Mouse (Mus musculus): Measurements from ENCODE around the gene Gm10644.
A peak's percentile ranks its signal among the peaks of the same experiment; 100 is the strongest.

The Gm10644 gene

DNA sequence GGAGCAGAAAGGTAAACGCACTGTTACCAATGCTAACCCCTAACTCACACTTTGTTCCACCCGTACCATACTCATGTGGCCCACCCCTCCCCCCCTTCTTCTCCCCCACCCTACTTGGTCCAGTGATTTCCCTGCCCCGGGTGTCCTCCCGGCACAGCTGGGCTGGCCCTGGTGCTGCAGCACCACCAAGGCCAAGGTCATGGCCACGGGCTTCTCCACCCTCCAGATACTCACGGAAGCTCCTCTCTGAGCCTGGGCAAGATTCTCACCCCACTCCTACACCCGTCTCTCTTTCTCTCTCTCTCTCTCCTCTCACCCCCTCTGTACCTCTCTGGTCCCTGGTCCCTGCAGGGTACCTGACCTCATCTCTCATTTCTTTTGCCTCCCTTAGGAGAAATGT lies 28.7 kb downstream of the Gm10644 start:
- no peak for DNase-seq

DNA sequence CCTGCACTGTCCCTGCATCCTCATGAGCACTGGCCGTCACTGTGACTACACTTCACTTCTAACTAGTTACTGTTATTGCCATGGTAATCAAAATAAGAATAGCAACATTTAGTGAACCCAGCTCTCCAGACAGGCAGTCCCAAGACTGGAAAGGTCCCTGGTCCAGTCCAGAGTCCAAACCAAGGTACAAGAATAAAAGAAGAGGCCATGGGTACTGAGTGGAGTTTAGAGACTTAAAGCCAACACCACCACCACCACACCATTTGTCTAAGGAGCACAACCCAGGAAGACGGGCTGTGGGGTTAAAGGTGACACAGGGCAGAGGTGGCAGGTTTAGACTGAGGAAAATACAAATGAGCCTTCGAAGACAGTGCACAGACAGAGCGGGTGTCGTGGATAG lies 30.4 kb downstream of the Gm10644 start:
- DNase-seq = no peak

DNA sequence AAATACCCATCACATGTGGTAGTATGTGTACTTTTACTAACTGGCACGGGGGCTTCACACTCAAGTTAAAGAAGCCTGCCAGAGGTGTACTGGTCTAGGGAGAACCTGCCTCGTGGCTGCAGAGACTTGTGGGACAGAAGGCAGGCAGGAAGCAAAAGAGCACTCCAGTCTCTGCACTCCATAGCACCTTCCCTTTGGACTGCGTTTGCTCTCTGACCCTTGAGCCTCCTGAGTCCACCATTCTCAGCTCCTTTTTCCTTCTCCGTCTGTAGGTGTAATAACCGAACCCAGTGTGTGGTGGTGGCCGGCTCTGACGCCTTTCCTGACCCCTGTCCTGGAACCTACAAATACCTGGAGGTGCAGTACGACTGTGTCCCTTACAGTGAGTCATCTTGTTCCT lies 32.3 kb downstream of the Gm10644 start:
- DNase-seq = no peak

DNA sequence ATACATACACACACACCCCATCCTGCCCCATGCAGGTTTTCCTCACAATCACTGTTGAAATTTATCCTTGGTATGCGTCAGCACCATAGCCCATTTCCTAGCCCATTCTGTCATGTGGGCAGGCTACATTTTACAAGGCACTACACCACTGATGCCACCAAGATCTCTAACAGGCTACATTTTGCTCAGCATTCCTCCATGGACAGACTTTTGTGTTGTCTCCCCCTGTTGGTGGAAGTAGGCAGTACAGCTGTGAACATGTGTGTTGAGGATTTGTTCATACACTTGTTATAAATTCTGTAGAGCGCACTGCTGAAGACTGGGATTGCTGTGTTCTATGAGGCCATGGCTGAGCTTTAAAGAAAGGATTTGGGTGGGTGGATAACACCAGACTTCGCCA lies 33.4 kb downstream of the Gm10644 start:
- DNase-seq = peak; percentile 81

DNA sequence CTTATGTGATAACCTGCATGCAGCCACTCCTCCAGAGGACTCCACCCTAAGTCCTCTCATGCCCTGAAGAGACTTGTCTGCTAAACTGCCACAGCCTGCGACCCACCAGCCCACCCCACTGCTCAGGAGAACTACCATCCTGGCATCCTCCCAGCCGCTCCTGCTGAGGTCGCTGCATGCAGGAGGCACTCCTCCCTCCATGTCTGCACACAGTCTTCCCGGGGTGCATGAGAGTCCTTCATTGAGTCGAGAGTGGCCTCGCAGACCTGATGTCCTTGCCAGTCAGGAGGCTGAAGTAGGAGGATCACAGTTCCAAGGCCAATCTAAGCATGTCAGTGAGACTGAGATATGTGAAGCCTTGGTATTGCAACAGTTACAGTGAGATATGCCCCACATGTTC lies 37.4 kb downstream of the Gm10644 start:
- DNase-seq = no peak

DNA sequence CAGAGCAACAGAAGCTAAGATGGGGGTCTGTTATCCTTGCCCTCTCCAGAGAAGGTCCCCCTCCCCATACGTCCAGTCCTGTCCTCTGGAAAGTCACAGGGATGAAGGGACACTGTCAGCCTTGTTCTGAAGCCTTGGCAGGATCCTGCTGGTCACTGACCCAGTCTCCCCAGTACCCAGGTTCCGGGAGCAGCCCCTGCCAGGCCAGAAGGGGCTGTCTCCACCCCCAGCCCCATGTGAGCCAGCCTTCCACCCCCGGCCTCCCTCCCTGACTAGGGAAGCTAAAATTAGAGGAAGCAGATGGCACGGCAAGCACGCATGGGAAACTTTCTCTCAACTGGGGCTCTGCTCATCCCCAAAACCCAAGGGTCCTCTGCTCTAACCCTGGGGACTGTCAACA lies 39.0 kb downstream of the Gm10644 start:
- DNase-seq = no peak

DNA sequence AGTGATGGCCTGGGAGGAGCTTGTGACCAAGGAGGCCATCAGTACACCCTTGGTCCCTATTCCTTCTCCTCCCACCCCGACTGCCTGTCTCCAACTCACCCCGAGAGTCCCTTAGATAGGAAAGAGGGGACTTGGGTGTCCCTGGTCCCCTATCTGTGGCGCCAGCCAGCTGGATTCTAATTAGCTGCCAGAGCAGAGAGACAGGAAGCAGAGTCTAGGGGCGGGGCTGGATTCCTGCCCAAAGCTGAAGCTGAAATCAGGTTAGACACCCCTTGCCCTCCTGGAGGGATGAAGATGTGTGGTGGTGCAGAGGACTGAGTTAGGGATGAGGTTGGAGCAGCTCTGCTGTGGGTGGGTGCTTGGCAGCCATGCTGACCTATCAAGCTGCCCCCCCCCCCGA lies 40.1 kb downstream of the Gm10644 start:
- no peak for DNase-seq

DNA sequence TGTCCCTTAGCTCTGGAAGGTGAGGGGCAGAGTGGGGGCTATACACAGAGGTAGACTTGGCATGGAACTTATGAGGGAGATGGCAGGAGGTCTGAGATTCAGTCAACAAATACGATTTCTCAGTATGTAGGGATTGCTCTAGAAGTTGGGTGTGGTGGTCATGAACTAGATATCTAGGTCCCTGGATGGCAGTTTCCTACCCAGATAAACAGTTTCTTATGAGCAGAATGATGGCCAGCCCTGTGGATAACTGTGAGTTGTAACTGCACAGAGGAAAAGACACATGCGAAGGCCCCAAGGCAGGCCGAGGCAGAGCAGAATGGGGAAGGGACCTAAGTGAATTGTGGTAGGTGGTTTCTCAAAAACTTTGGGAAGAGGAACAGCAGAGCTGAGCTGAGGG lies 40.8 kb downstream of the Gm10644 start:
- no peak for DNase-seq

DNA sequence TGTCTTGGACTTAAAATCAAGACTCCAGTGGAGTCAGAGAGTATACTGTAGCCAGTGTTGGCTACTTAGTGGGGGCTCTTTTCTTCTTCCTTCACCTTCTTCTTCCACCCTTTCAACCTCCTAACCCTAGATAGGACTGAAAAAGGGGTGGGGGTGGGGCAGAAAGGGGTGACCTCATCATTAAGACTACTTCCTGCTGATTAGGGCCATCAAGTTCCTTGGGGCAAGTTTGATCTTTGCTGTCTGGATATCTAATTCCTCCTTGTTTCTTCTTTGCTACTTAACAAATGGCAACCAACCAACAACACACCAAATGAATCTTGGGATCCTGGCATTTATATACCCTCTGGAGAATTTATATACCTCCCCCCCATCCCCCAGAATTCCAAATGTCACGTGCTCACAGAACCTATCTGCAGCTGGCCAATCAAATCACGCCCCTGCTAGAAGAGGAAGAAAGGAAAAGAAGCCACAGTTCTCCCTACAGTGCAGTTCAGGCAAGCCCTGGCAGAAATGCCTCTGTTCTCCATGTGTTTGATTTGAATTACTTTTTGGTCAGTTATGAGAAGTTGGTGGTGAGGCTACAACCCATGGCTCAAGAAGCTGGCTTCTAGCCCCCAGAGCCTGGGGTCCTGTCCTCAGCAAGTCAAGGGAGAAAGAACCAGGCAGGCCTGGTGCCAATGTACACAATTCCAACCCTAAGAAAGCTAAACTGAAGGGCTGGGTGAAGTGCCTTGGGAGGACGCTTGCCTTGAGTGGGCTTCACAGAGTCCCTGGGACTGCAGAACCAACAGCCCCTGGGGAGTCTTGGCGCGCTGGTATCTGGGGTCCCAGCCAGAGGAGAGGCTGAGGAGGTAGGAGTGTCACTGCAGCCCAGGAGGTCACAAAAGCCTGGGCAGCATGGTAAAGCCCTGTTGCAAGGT lies 42.9 kb downstream of the Gm10644 start:
- DNase-seq = no peak

DNA sequence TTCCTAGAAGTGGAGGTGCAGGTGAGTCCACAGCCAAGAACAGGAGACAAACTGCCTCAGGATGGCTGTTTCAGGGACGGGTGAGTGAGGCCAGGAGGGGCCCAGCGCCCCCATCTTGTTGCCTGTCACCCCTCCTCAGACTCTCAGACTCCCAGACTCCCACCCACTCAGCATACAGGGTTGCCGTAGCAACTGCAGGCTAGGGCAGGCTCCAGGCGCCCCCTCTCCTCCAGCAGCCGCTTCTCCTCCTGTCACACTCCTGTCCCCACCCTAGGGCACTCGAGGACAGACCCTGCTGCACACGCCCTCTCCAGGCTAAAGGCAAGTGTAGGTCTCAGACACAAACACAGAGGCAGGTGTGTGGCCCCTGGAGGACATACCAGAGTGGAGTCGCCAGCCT lies 45.7 kb downstream of the Gm10644 start:
- DNase-seq = no peak

DNA sequence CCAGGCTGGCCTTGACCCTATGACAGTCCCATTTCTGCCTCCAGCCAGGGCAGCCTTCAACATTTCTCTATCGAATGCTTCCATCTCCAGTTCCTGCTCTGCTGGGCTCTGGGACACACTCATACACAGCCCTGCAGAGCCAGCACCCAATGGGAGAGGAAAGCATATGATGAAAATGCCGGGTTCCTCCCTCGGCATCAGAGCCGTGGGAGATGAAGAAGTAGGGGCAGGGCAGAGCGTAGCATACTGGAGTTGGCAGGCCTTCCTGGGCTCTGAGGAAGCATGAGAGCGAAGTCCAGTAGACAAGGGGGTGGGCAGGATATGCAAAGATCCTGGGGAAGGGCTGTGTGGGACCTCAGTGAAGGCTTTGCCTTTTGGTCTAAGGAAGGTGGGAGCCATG lies 46.4 kb downstream of the Gm10644 start:
- DNase-seq = no peak

DNA sequence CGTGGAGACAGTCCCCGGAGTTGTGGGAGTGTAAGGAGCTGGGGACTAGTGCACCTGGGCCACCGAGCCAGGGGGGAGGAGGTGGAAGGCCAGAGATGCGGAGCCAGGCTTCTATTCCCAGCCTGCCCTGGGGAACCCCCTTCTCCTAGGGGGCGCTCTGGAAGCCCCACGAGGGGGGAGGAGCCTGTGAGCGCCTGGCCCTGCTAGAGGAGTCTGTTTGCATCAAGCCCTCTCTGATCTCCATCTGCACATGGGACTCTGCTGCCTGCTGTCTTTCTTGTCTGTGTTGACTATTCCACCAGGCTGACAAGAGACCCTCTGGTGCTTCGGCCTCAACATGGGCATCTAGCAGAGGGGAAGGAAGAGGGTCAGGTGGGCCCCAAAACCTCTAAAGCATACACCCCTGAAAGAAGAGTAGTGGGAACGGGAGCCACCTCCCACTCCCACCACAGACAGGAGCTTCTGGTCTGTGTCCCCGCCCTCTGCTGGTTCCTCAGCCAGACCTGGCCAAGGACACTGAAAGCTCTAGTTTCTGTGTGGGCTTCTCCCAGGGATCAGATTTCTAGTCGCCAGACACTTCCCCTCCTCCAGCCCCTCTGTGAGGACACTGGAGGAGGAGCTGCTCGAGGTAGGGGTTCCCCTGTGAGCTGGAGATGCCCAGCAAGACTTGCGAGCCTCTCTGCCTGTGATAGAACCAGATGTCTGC lies 51.9 kb downstream of the Gm10644 start:
- DNase-seq = peak; percentile 63

DNA sequence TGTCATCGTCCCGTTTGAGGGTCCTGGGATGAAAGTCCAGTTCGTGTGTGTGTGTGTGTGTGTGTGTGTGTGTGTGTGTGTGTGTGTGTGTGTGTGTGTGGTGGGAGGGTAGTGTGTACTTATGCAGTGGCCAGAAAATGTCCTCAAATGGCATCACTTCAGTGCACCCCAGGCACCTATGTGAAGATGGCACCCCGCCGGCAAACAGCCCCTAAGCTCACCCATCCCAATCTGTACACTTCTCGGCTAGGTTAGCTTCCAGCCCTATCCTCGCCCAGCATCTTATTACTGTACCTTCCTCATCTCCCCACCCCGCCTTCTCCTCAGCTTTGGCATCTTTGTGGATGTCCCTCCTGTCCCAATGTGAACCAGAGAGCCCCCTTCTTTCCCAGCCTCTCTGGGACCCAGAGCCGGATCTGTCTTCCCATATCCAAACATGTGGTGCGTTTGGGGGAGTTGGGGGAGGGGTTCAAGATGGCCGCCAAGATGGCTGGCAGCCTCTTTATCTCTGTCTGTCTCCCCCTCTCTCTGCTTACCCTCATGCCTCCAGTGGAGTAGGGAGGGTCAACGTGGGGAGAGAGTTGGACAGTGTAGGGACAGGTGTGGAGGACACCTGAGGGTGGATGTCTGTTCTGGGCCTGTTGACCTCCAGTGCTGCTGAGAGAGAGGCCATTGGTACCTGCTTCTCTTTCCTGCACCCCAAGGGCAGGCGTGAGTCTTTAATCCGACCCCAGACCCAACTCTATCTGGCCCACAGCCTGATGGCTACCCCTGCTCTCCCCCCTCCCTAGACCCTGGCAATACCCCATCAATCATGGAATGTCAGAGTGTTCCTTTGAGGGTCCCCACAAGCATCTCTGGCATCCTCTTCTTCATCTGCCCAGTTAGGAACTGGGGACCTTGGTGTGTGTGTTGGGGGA lies 53.2 kb downstream of the Gm10644 start:
- DNase-seq = no peak

DNA sequence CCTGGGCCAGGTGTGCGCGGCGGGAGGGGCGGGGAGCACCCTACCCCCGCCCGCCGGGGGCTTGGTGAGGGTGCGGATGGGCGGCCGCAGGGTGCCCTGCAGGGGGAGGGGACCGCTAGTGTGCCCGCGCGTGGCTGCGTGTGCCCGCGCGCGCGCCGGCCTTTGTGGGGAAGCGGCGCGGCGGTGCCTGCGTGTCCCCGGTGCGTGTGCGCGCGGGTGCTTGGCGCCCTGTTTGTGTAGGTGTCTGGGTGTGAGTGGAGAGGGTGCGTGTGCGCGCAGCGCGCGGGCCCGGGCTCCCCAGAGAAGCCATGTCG lies 54.1 kb downstream of the Gm10644 start:
- DNase-seq = peak; percentile 50

DNA sequence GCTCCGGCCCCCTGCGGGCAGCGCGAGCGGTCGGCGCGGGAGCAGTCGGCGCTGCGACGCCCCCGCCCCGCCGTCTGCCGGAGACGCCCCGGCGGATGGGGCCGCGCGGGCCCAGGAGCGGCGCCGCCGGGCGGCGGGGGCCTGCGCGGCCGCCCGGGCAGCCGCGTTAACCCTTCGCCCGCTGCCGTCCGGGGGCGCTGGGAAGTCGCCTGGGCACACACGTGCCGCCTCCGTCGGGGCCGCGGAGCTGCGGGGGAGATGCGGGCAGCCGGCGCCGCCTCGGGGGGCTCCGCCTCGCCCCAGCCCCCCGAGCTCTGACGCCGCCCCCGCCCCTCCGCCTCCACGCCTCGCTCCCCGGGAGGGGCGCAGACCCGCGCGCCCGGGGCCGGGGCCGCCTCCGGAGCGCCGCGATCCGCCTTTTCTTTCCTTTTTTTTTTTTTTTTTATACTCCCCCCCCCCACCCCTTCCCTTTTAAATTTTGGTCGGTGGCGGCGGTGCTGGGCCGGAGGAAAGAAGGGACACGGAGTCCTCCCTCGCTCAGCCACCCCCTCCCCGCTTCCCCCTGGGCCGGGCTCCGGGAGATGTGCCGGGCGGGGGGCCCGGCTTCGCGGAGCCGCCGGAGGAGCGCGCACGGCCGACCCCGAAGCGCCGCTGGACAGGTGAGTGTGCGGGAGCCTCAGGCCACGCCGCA lies 54.6 kb downstream of the Gm10644 start:
- no peak for DNase-seq

DNA sequence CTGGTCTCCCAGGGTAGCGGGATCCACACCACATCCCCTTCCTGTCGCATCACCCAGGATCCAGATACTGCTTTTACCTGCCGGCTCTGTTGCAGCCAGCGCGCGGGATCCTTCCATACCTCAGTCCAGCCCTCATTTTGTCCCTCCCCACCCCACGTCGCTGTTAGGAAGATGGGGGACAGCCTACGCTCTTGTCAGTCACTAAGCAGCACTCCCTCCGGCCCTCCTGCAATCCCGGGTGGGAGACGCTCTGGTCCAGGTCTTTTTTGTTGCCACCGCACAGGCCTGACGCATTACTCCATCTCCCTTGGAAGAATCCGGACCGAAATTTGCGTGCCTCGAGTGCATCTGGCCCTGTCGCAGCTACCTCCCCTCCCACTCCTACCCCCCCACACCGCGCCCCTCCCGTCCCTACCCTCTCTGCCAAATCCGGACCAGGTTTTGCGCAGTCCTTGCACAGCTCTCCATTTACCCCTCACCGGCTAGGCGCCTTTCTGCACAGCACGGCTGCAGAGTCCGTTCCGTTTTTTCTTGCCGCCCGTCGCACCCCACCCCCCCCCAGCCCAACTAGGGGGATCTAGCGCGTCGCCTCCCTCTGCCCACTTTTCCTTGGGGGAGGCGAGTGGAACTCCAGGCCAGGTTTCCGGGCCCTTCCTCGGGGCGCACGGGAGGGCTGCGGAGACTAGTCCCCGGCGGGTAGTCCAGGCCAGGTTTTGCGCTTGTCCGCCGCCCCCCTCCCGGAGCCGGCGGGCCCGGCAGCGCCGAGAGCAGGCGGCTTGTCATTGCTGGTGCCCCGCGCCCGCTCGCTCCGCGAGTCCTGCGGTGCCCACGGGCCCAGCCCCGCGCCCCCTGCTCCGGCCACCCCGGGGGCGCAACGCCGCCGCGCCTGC lies 55.4 kb downstream of the Gm10644 start, which contains the start of gene Adgrl1:
Adgrl1 (plus strand) TSS at position 743 of the 890 bp plus-strand sequence.
- DNase-seq = peak; percentile 92

DNA sequence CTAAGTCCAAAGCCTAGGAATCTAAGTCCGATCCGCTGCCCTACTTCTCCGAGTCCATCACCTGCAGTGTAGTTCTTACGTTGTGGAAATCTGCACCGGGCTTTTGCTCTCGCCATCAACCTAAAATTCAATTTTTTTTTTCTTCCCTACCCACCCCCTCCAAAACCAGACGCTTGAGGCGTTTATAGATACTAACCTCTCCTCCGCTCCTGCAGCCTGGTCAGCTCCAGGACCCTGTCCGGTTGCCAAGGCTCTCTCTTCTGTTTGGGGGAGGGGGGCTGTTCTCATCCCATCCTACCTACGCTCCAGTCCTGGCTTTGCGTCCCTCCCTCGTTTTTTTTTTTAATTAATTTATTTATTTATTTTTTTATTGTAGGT lies 56.0 kb downstream of the Gm10644 start:
- no peak for DNase-seq

DNA sequence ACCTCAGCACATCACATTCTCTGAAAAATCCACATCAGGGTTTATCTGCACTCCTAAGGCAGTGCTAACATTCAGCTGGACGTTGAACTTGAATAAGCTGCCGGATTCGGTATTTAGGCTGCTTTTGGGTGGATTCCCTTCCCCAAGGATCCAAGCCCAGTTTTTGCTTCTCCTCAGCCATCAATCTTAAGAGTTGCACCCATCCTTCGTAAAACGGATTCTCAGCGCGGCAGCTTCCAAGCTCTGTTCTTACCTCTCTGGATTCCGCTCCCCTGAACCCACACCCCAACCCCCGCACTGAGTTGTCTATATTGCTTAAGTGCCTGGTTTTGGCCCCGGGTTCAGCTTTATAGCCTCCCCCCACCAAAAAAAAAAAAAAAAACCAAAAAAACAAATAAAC lies 56.5 kb downstream of the Gm10644 start:
- DNase-seq = no peak

DNA sequence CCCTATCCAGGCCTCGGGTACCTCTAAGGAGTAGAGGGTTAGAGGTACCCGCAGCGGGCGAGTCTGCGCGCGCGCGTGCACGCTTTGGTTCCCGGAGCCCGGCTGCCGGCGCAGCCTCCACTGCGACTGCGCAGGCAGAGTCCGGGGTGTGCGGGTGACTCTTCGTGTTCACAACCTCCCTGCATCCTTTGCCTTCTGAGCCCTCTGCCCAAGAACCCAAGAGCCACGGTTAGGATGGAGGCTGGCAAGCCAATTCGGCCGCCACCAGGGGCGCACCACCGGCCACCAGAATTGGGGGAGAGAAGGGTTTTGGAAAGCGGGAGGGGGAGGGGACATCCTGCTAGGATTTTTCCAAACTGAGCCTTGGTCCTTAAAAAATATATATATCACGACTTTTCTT lies 57.8 kb downstream of the Gm10644 start:
- DNase-seq = peak; percentile 45

DNA sequence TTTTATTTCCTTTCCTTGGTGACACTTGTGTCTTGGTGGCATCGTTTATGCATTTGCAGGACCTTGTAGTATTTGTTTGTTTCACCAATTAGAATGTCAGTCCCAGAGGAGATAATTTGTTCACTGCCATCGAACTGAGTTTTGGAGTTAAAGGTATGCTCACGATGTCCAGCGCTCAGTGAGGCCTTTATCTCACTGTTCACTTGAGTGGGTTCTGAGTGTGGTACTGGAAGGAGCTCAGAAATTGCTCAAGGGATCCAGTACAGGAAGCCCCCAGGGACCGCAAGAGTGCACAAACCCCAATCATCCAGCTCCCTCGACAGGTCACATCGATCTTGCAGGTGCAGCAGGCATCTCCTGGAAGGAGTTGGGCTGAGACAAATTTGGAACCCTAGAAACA lies 58.5 kb downstream of the Gm10644 start:
- no peak for DNase-seq

DNA sequence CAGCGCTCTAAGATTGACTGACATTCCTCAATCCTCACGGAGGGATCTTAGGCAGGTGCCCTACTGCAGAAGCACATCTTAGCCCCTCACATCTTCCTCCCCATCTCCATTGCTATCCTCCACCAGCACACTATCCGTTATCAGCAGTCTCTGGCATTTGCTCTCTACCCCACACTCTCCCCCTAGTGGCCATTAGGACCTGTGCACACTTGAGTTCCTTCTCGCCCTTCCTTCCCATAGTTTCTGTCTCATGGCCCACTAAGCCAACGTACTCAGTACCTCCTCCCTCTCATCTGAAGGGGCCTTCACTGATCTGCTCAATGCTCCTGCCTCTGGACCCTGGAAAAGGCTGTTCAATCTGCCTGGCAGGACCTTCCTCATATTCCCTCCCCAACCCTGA lies 59.1 kb downstream of the Gm10644 start:
- peak; percentile 49 for DNase-seq

DNA sequence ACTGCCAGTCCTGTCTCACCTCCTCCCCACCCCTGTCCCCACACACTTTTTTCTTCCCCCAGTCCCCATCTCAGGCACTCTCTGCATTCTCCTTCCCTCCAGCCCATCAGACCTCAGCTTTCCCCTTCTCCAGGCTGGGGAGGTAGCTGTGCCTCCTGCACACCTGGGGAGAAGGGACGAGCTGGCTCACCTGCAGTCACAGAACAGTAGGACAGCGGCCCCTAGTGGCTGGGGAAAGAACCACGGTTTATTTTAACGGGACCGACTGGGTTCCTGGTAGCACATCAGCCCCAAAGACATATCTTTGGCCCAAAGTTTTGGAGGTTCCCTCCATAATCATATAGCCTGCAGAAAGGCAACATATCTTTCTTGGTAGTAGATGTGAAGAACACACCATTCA lies 61.1 kb downstream of the Gm10644 start:
- DNase-seq = peak; percentile 82

Measured in thymus, postnatal 25 days (tissue).